ENCODE assay signal across 11 mouse cellular contexts in genomic region chr6:52912143-52912918, GRCm38 (mm10).
DNase-seq lines count a peak whose midpoint lies in the region.
"Had no signal": no experiment of that assay in that cellular context is flagged by ENCODE, and none has a peak within 500 bp of the region (broad histone marks: within the 10 kb centered on the region; RNA-seq: fewer than 3 reads in every experiment).

No protein-coding gene starts in this region.

- DNase-seq in heart, adult 11 months = peak; percentile 85
- DNase-seq in heart, postnatal 14 days = no peak
- DNase-seq in left cerebral cortex, postnatal 10 days (ENCODE audit: extremely low spot score in 1 of 2, low spot score in 2 of 2) = peak; percentile 28 to 56
- no peak for DNase-seq in left cerebral cortex, adult 11 months (ENCODE audit: low spot score)
- DNase-seq in brain, adult 2 months (ENCODE audit: low read depth, low spot score) = peak; percentile 80
- DNase-seq in thymus, postnatal 14 days = peak; percentile 81
- DNase-seq in spleen, postnatal 10 days (ENCODE audit: low spot score in 2 of 2) = no peak
- DNase-seq: cerebellum, adult 11-12 months; gastrocnemius, postnatal 10 days; liver; lung, embryonic 14.5 days had no signal

- intact Hi-C loops in heart, postnatal 14 days (cut with DNase I) = no loop called here
- intact Hi-C loops in left cerebral cortex, postnatal 10 days (cut with DNase I) = no loop called here

Comparison
In these comparisons a context has a peak if more than half of its experiments do, and no peak if none do; other contexts are left out.
1. DNase-seq: peak in heart, adult 11 months (single experiment), left cerebral cortex, postnatal 10 days (2 of 2), brain, adult 2 months (single experiment) and thymus, postnatal 14 days (single experiment); none in heart, postnatal 14 days (0 of 2), left cerebral cortex, adult 11 months (single experiment) and spleen, postnatal 10 days (0 of 2).